In genomic region chr2:121615199-121615559, GRCm38 (mm10) we compare ENCODE assay signal across 9 mouse cellular contexts.
"Had no signal": no experiment of that assay in that cellular context is flagged by ENCODE, and none has a peak within 500 bp of the region (broad histone marks: within the 10 kb centered on the region; RNA-seq: fewer than 3 reads in every experiment).

No protein-coding gene starts in this region.

- DNase-seq: kidney, adult 18-20 months; kidney, adult 9 months; kidney, postnatal 14 days; kidney, postnatal 4 days; liver; lung, adult 18-20 months; lung, postnatal 10 days; lung, postnatal 36 days; thymus, postnatal 25 days had no signal
